Mouse (Mus musculus) embryo, embryonic 11 days (tissue): ENCODE results near the gene Tmem207.
"Not testable (repeated sequence)": the region's sequence is repeated elsewhere in the genome, so short reads cannot be mapped to it uniquely, and the experiment has no call there.

Source experiments
- DNase-seq: peaks from one replicate; pipeline ENCODE4 v3.0.0-alpha.2; 2015

Tmem207 gene

GRCm38 (mm10) chr16:26526669-26527068, at the start of gene Tmem207:
TSS of gene Tmem207 (minus strand) at chr16:26526769.
- no peak for DNase-seq

- DNase-seq: no peak
Measured at GRCm38 (mm10) chr16:26574173-26574572, 47.6 kb upstream of the Tmem207 start.

- DNase-seq: no peak
Measured at GRCm38 (mm10) chr16:26571836-26572235, 45.3 kb upstream of the Tmem207 start.

- no peak for DNase-seq
Measured at GRCm38 (mm10) chr16:26569387-26569978, 42.9 kb upstream of the Tmem207 start.

GRCm38 (mm10) chr16:26562771-26563170, 36.2 kb upstream of the Tmem207 start:
- no peak for DNase-seq

- no peak for DNase-seq
Measured at GRCm38 (mm10) chr16:26561743-26562142, 35.2 kb upstream of the Tmem207 start.

- DNase-seq: no peak
Measured at GRCm38 (mm10) chr16:26558797-26559196, 32.2 kb upstream of the Tmem207 start.

GRCm38 (mm10) chr16:26552234-26552633, 25.7 kb upstream of the Tmem207 start:
- DNase-seq: no peak

- no peak for DNase-seq
Measured at GRCm38 (mm10) chr16:26549221-26549620, 22.7 kb upstream of the Tmem207 start.

- DNase-seq: no peak
Measured at GRCm38 (mm10) chr16:26546879-26547206, 20.3 kb upstream of the Tmem207 start.

GRCm38 (mm10) chr16:26546170-26546878, 19.8 kb upstream of the Tmem207 start:
- peak; percentile 14 for DNase-seq

GRCm38 (mm10) chr16:26532287-26532686, 5.7 kb upstream of the Tmem207 start:
- DNase-seq: no peak

- no peak for DNase-seq
Measured at GRCm38 (mm10) chr16:26530451-26530850, 3.9 kb upstream of the Tmem207 start.

- DNase-seq: no peak
Measured at GRCm38 (mm10) chr16:26527931-26528666, 1.5 kb upstream of the Tmem207 start.

- DNase-seq: no peak
Measured at GRCm38 (mm10) chr16:26525832-26526231, 737 bp downstream of the Tmem207 start.

- DNase-seq: peak; percentile 34
Measured at GRCm38 (mm10) chr16:26519596-26519995, 7.0 kb downstream of the Tmem207 start.

GRCm38 (mm10) chr16:26504961-26505360, 21.6 kb downstream of the Tmem207 start:
- DNase-seq: no peak

- DNase-seq: no peak
Measured at GRCm38 (mm10) chr16:26500738-26501137, 25.8 kb downstream of the Tmem207 start.

GRCm38 (mm10) chr16:26499705-26500104, 26.9 kb downstream of the Tmem207 start:
- not testable (repeated sequence) for DNase-seq

- DNase-seq: peak; percentile 49
Measured at GRCm38 (mm10) chr16:26495721-26496120, 30.8 kb downstream of the Tmem207 start.

- no peak for DNase-seq
Measured at GRCm38 (mm10) chr16:26471254-26471653, 55.3 kb downstream of the Tmem207 start.

GRCm38 (mm10) chr16:26466535-26466934, 60.0 kb downstream of the Tmem207 start:
- no peak for DNase-seq

- DNase-seq: no peak
Measured at GRCm38 (mm10) chr16:26462835-26463234, 63.7 kb downstream of the Tmem207 start, which contains the start of gene Cldn16. TSS of gene Cldn16 (plus strand) at chr16:26463135.

GRCm38 (mm10) chr16:26456182-26456581, 70.4 kb downstream of the Tmem207 start:
- DNase-seq: no peak
